14 mouse cellular contexts compared by ENCODE assay signal in genomic region chr2:18935581-18936027, GRCm38 (mm10).
DNase-seq lines count a peak whose midpoint lies in the region; ATAC-seq lines count a peak whose summit lies in the region.
"Had no signal": no experiment of that assay in that cellular context is flagged by ENCODE, and none has a peak within 500 bp of the region (broad histone marks: within the 10 kb centered on the region; RNA-seq: fewer than 3 reads in every experiment).

No protein-coding gene starts in this region.

- H3K4me1 ChIP-seq in liver, embryonic 11.5 days (replicated peaks; ENCODE audit: control insufficient read depth, insufficient read depth, low read length) = peaks cover 70% of the 10 kb centered on the region
- H3K4me1 ChIP-seq in forebrain, embryonic 10.5 days = peaks cover 61% of the 10 kb centered on the region

- peak overlapping the region; percentile 39 for H3K4me2 ChIP-seq in liver, embryonic 11.5 days
- H3K4me2 ChIP-seq: forebrain, embryonic 12.5 days; heart, embryonic 13.5 days; hindbrain, embryonic 14.5 days; limb, embryonic 12.5 days had no signal

- WGBS in liver, embryonic 11.5 days = 29% methylated on average over 2 of the region's 2 CpGs
- WGBS in forebrain, embryonic 10.5 days = 92% methylated on average over 2 of the region's 2 CpGs

- no peaks in the 10 kb centered on the region for H3K9me3 ChIP-seq in liver, embryonic 11.5 days (ENCODE audit: control insufficient read depth, low read length)
- no peaks in the 10 kb centered on the region for H3K9me3 ChIP-seq in forebrain, embryonic 10.5 days
- H3K9me3 ChIP-seq: forebrain, embryonic 12.5 days; heart, embryonic 13.5 days; limb, embryonic 12.5 days had no signal

- H3K9ac ChIP-seq in liver, embryonic 11.5 days (ENCODE audit: low read depth, low read length) = no peak overlapping the region
- H3K9ac ChIP-seq: forebrain, embryonic 12.5 days; heart, embryonic 13.5 days; hindbrain, embryonic 14.5 days; limb, embryonic 12.5 days had no signal

- peak overlapping the region; percentile 79 for H3K27ac ChIP-seq in liver, embryonic 11.5 days (ENCODE audit: low read depth, low read length)
- no peak overlapping the region for H3K27ac ChIP-seq in forebrain, embryonic 10.5 days
- H3K27ac ChIP-seq: forebrain, embryonic 12.5 days; heart, embryonic 13.5 days; hindbrain, embryonic 14.5 days; limb, embryonic 12.5 days had no signal

- H3K4me3 ChIP-seq in liver, embryonic 11.5 days (ENCODE audit: low read depth, low read length) = no peak overlapping the region
- H3K4me3 ChIP-seq in forebrain, embryonic 10.5 days = no peak overlapping the region
- H3K4me3 ChIP-seq: forebrain, embryonic 12.5 days; heart, embryonic 13.5 days; limb, embryonic 12.5 days had no signal

- ATAC-seq in liver, embryonic 11.5 days (replicated peaks; ENCODE audit: low FRiP score) = peak; percentile 89

- DNase-seq in heart, adult 11 months = peak; percentile 79
- no peak for DNase-seq in heart, postnatal 36 days
- DNase-seq in MEL-GATA-1-ER (ENCODE audit: extremely low read depth, low read depth) = peak; percentile 71
- no peak for DNase-seq in liver, embryonic 11.5 days (ENCODE audit: low spot score)
- peak; percentile 53 for DNase-seq in natural killer cell, adult 2 months (ENCODE audit: low spot score in 2 of 2)
- DNase-seq in left cerebral cortex, postnatal 4 days = no peak
- no peak for DNase-seq in right cerebral cortex, postnatal 4 days
- no peak for DNase-seq in forebrain, embryonic 10.5 days (ENCODE audit: extremely low spot score, low spot score)
- DNase-seq: cerebellum, adult 9-10 months; lung, postnatal 4 days had no signal

- H3K27me3 ChIP-seq in liver, embryonic 11.5 days (replicated peaks; ENCODE audit: control insufficient read depth, insufficient read depth, low read length) = no peaks in the 10 kb centered on the region
- peaks cover 21% of the 10 kb centered on the region for H3K27me3 ChIP-seq in forebrain, embryonic 10.5 days (ENCODE audit: poor library complexity, severe bottlenecking)
- H3K27me3 ChIP-seq: heart, embryonic 13.5 days had no signal

- no peaks in the 10 kb centered on the region for H3K36me3 ChIP-seq in liver, embryonic 11.5 days (ENCODE audit: control insufficient read depth, insufficient read depth, low read length)
- H3K36me3 ChIP-seq in forebrain, embryonic 10.5 days (replicated peaks) = no peaks in the 10 kb centered on the region
- H3K36me3 ChIP-seq: forebrain, embryonic 12.5 days; heart, embryonic 13.5 days; limb, embryonic 12.5 days had no signal

- intact Hi-C loops in heart, postnatal 36 days (cut with DNase I) = loop anchor here (5.0 kb wide), 1 partner anchor 62 kb away; the partner anchor contains the start of genes 4930426L09Rik and Pip4k2a
- intact Hi-C loops in left cerebral cortex, postnatal 4 days (cut with DNase I) = no loop called here

Comparison
In these comparisons a context has a peak if more than half of its experiments do, and no peak if none do; other contexts are left out.
1. DNase-seq: peak in heart, adult 11 months (single experiment), MEL-GATA-1-ER (single experiment) and natural killer cell, adult 2 months (2 of 2); none in heart, postnatal 36 days (0 of 2), liver, embryonic 11.5 days (single experiment), left cerebral cortex, postnatal 4 days (single experiment), right cerebral cortex, postnatal 4 days (single experiment) and forebrain, embryonic 10.5 days (single experiment).